Mouse (Mus musculus) forebrain, embryonic 14.5 days (tissue): ENCODE results near the gene Serpinf2. TPM values are rescaled to one million over a fixed set of nuclear protein-coding genes. Genes with fewer than 3 reads are reported as not detected.

ENCODE experiments used
- ATAC-seq: fragments of 200-750 bp; cut with Nextera tagmentation; 2 replicates; pipeline ENCODE4 v1.8.0; 2017; ENCODE audit warnings: mild to moderate bottlenecking, moderate library complexity
- DNase-seq: peaks from one replicate; pipeline ENCODE4 v3.0.0-alpha.2; 2015; ENCODE audit warnings: low spot score
- H3K27ac ChIP-seq: fragments of 300-500 bp; sonication (generic); 2 replicates; pipeline ENCODE4 v1.5.1; 2014; ENCODE audit warnings: low read depth, mild to moderate bottlenecking, control low read depth, low read length, moderate library complexity
- H3K27me3 ChIP-seq: fragments of 300-500 bp; sonication (generic); replicated peaks from 2 replicates; pipeline ENCODE4 v1.6.1; 2014; ENCODE audit warnings: low read length, control low read depth, mixed read lengths; ENCODE audit not compliant: control insufficient read depth, insufficient read depth
- H3K36me3 ChIP-seq: fragments of 300-500 bp; sonication (generic); 2 replicates; pipeline ENCODE4 v1.6.1; 2014; ENCODE audit warnings: low read length, control low read depth; ENCODE audit not compliant: control insufficient read depth, insufficient read depth
- H3K4me1 ChIP-seq: fragments of 300-500 bp; sonication (generic); 2 replicates; pipeline ENCODE4 v1.6.1; 2014; ENCODE audit warnings: antibody characterized with exemption, low read length, control low read depth; ENCODE audit not compliant: control insufficient read depth, insufficient read depth
- H3K4me2 ChIP-seq: fragments of 300-500 bp; sonication (generic); 2 replicates; pipeline ENCODE4 v1.6.1; 2014; ENCODE audit warnings: mild to moderate bottlenecking, control low read depth, low read length
- H3K4me3 ChIP-seq: fragments of 300-500 bp; sonication (generic); 2 replicates; pipeline ENCODE4 v1.5.1; 2014; ENCODE audit warnings: low read depth, low read length, control low read depth
- H3K9ac ChIP-seq: fragments of 300-500 bp; sonication (generic); 2 replicates; pipeline ENCODE4 v1.6.1; 2014; ENCODE audit warnings: mild to moderate bottlenecking, low read length, control low read depth, moderate library complexity
- H3K9me3 ChIP-seq: fragments of 300-500 bp; sonication (generic); replicated peaks from 2 replicates; pipeline ENCODE4 v1.6.1; 2016; ENCODE audit warnings: low read length, control low read depth, mixed read lengths; ENCODE audit not compliant: control insufficient read depth
- WGBS: fragments of 180-500 bp; shearing (Covaris S2); extraction: QIAGEN DNeasy Blood & Tissue Kit; methylation state at CpG from one replicate; pipeline ENCODE4 v1.1.7; 2014; 5-methylcytosine and 5-hydroxymethylcytosine counted together
- polyA plus RNA-seq: library from polyadenylated mRNA; unstranded; fragments of >200 nt; fragmentation: Nextera tagmentation; extraction: Ambion mirVana; gene quantifications from 2 replicates; pipeline ENCODE4 v1.2.1, GENCODE M21; 2014

Serpinf2 gene
- polyA plus RNA-seq, 1 experiment from 2014 or later = not detected

DNA sequence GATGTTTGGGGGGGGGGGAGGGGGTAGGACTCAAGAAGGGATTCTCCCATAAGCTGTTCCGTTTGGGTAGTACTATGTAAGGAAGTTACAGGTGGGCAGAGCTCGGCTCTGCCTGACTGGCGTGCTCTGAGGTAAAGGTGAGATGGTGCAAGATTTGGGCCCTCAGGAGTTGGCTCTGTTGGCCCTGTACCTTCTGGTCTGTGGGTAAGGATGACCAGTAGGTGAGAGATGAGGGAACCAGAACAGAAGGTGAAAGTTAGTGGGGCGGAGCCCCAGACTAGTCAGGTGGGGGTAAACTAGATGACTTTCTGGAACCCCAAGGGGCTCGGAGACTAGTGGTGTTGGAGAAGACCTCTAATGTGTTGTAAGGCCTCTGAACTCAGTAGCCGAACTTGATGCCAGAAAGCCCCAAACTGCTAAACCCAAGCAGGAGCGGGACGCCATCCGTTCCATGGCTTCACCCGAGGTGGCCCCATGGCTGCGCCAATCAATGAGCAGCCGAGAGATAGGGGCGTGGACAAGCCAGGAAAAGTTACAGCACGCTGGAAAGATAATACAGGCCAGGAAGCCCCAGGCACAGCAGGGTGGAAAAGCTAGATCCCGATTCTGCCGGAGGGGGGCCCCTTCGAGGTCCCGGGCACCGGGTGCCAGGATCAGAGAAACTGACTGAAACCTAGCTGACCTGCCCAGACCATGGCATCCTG, 28.3 kb upstream of the Serpinf2 start:
- H3K27me3 ChIP-seq = no peaks in the 10 kb centered on the region
- 0 out of 2 replicates have a peak overlapping the region, but pooled peaks have one; percentile 8 for H3K4me3 ChIP-seq
- H3K36me3 ChIP-seq = peaks cover 8% of the 10 kb centered on the region; the same call in 1 of the 2 replicates
- peaks cover 2% of the 10 kb centered on the region; the same call in 1 of the 2 replicates for H3K4me1 ChIP-seq
- no peak overlapping the region for H3K27ac ChIP-seq
- peak overlapping the region; percentile 46 for H3K4me2 ChIP-seq
- peak overlapping the region; percentile 46 for H3K9ac ChIP-seq
- ATAC-seq (no peak), DNase-seq (no peak)
- WGBS = 18% methylated on average over 19 of the region's 19 CpGs
- no peaks in the 10 kb centered on the region for H3K9me3 ChIP-seq

DNA sequence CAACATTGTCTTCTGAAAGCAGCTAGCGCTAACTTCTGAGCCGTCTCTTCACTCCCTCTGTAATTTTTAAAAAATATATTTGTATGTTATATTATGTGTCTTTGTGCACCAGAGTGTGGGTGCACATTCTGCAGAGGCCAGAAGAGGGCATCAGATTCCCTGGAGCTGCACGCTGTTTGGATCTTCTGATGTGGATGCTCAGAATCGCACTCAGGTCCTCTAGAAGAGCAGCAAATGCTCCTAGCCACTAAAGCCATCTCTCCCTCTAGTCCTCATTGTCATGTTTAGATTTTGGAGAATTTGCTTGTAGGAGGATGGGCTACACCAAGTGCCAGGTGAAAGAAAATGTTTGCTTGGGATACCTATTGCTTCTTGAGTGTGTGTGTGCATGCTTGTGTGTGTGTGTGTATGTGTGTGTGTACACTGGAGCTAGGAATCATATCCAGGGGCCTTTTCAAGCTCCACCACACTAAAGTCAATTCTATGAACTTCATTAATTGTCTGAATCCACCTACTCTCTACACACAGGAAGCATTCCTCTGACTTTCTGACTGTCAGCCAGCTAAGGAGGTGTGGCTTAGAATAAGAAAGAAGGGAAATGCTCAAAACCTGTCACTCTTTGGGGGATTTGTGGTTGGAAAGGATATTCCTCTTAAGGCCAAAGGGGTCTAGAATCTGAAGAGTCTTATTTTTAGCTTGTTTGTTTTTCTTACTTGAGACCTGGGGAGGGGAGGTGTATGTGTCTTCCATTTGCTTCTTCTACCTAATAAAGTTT, 27.5 kb upstream of the Serpinf2 start:
- H3K27me3 ChIP-seq = no peaks in the 10 kb centered on the region
- no peak overlapping the region for H3K9ac ChIP-seq
- no peak overlapping the region for H3K4me2 ChIP-seq
- H3K4me3 ChIP-seq = no peak overlapping the region
- peaks cover 10% of the 10 kb centered on the region for H3K4me1 ChIP-seq
- H3K36me3 ChIP-seq = peaks cover 8% of the 10 kb centered on the region; the same call in 1 of the 2 replicates
- no peak for ATAC-seq
- no peak for DNase-seq
- no peaks in the 10 kb centered on the region for H3K9me3 ChIP-seq
- 96% methylated on average over 4 of the region's 4 CpGs for WGBS
- H3K27ac ChIP-seq = no peak overlapping the region

DNA sequence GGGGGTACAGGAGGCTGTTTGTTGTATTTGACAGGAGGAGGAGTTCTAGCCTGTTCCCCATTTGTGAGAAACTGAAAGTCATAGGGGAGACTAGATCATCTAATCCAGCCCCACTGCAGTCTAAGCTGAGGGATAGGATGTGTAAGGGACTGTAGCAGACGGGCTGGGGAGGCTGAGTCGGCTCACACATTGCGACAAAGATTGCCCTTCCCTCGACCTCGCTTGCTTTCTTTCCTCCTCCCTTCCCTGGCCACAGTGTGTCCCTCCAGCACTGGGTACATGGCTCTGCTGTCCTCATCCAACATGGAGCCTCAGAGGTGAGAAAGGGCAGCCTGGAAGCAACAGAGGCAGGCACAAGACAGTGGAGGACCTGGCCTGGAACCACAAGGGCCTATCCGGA, 25.7 kb upstream of the Serpinf2 start:
- ATAC-seq = no peak
- Histone ChIP-seq H3K4me1 (peaks cover 13% of the 10 kb centered on the region), H3K36me3 (peaks cover 8% of the 10 kb centered on the region; the same call in 1 of the 2 replicates), H3K4me2 (no peak overlapping the region), H3K27me3 (no peaks in the 10 kb centered on the region), H3K4me3 (no peak overlapping the region), H3K27ac (no peak overlapping the region), H3K9ac (no peak overlapping the region), H3K9me3 (no peaks in the 10 kb centered on the region)
- no peak for DNase-seq
- 86% methylated on average over 6 of the region's 6 CpGs for WGBS

DNA sequence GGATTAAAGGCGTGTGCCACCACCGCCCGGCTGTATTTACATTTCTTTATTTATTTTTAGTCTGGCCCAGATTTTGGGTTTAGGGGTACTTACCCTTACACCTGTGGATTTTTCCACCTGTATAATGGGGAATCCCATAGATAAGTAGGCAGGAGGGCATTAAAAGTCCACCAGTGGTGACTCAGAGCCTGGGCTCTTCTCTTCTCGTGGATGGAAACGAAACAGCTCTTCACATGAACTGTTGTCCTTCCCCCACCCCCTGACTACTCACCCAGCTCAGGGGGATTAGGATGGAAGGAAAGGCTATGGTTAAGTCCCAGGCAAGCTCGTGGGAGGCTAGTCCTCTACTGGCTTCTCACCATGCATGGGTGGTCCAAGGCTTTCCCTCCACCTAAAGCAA, 25.0 kb upstream of the Serpinf2 start:
- Histone ChIP-seq H3K4me3 (no peak overlapping the region), H3K4me2 (no peak overlapping the region), H3K27me3 (no peaks in the 10 kb centered on the region), H3K9ac (no peak overlapping the region), H3K9me3 (no peaks in the 10 kb centered on the region), H3K36me3 (peaks cover 8% of the 10 kb centered on the region; the same call in 1 of the 2 replicates), H3K4me1 (peaks cover 18% of the 10 kb centered on the region), H3K27ac (no peak overlapping the region)
- ATAC-seq = no peak
- WGBS = 91% methylated on average over 6 of the region's 6 CpGs
- no peak for DNase-seq

DNA sequence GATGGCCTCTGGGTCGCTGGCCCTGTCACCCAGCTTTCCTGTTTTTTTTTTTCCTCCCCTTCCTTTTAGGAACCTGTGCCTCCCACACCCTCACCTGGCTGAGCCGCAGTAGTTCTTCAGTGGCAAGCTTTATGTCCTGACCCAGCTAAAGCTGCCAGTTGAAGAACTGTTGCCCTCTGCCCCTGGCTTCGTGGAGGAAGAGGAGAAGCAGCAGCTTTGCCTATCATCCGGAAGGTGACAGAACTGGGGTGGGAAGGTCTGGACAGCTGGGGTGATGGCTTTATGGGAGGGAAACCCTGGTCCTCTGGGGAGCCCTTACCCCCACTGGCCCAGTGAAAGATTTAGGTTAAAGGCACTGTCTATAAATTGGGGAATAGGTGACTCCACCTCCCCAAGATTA, 24.2 kb upstream of the Serpinf2 start:
- no peak overlapping the region for H3K4me3 ChIP-seq
- H3K27me3 ChIP-seq = no peaks in the 10 kb centered on the region
- DNase-seq (no peak), ATAC-seq (no peak)
- 76% methylated on average over 4 of the region's 4 CpGs for WGBS
- peaks cover 18% of the 10 kb centered on the region for H3K4me1 ChIP-seq
- peaks cover 8% of the 10 kb centered on the region; the same call in 1 of the 2 replicates for H3K36me3 ChIP-seq
- H3K27ac ChIP-seq = no peak overlapping the region
- H3K4me2 ChIP-seq = no peak overlapping the region
- H3K9ac ChIP-seq = no peak overlapping the region
- no peaks in the 10 kb centered on the region for H3K9me3 ChIP-seq

DNA sequence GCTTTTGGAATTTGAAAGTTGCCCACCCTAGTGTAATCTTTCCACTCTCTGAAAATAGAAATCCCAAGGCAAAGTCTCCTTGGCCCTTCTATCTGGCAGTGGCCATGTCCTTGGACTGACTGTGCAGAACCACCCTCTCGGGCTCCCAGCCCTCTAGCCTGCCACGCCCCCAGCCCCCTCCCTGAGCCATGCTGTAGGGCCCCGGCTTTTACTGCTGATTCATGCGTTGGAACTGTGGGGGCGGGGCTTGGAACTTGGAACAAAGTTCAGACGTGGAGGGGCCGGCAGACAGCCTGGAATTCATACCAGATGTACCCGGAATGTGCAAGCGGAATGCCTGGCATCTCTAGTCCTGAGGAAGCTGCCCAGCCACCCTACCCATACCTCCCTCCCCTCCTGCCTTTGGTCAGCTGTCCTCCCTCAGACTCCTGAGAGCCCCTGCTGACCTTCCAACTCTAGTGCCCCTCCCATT, 23.5 kb upstream of the Serpinf2 start:
- Histone ChIP-seq H3K4me3 (peak overlapping the region; percentile 66), H3K9ac (no peak overlapping the region)

DNA sequence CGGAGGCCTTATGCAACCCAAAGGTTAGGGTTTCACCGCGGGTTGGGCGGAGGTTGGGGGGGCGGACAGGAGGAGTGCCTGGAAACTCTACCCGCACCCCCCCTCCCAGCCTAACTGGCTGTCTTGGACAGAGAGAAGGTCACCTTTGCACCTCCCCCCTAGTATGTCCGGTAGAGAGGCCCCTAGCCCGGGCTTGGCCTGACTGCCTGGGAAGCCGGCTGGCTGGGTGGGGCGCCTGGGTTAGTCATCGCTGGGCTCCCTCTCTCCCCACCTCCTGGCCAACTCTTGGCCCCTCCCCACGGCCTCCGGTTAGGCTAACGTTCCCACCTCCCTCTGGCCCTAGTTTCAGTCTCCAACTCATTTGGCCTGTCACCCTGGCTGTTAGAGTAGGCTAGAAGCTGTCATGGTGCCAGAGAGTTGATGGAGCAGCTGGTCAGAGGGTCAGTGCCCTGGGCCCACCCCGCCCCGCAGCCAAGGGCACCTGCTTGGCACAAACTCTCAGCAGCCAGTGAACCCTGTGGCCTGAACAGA, 22.9 kb upstream of the Serpinf2 start:
- ATAC-seq = no peak
- DNase-seq = peak; percentile 17
- no peak overlapping the region for H3K27ac ChIP-seq

More for the DNA sequence above, 23.5 kb upstream of the Serpinf2 start:
- DNase-seq (peak; percentile 48), ATAC-seq (no peak)
- 4% methylated on average over 9 of the region's 9 CpGs for WGBS
- Histone ChIP-seq H3K27me3 (no peaks in the 10 kb centered on the region), H3K4me1 (peaks cover 18% of the 10 kb centered on the region), H3K4me2 (peak overlapping the region; percentile 88), H3K36me3 (peaks cover 8% of the 10 kb centered on the region; the same call in 1 of the 2 replicates), H3K27ac (no peak overlapping the region), H3K9me3 (no peaks in the 10 kb centered on the region)

DNA sequence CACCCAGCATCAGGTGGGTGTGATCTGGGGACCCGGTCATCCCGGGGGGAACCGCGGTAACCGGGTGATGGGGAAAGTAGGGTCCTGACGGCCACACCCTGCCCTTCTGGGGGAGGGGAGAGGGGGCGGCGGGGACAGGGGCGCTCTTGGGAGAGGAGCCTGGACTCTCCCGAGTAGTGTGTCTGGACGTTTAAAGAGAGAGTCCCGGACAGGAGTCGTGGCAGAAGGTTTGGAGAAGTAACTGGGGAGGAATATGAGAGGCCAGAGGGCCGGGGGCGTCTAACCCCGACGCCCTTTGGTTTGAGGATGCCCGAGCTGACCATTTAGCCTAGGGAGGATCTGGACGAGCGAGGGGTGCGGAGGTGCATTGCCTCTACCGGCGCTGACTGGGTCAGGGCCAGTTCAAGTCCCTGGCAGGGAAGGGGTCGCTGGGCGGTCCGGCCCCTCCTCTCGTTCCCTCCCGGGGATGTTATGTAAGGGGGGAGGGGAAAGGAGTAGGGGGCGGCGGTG, 22.4 kb upstream of the Serpinf2 start:
- WGBS = 1% methylated on average over 29 of the region's 30 CpGs
- Histone ChIP-seq H3K9me3 (no peaks in the 10 kb centered on the region), H3K36me3 (peaks cover 8% of the 10 kb centered on the region; the same call in 1 of the 2 replicates), H3K4me3 (peak overlapping the region; percentile 66), H3K4me1 (peaks cover 18% of the 10 kb centered on the region), H3K4me2 (peak overlapping the region; percentile 88), H3K27ac (peak overlapping the region; percentile 55; the same call in 1 of the 2 replicates), H3K9ac (peak overlapping the region; percentile 76), H3K27me3 (no peaks in the 10 kb centered on the region)
- DNase-seq (no peak), ATAC-seq (peak; percentile 43)

More for the DNA sequence above, 22.9 kb upstream of the Serpinf2 start:
- peaks cover 8% of the 10 kb centered on the region; the same call in 1 of the 2 replicates for H3K36me3 ChIP-seq
- H3K4me3 ChIP-seq = peak overlapping the region; percentile 66
- peaks cover 18% of the 10 kb centered on the region for H3K4me1 ChIP-seq
- 8% methylated on average over 15 of the region's 16 CpGs for WGBS
- H3K27me3 ChIP-seq = no peaks in the 10 kb centered on the region
- H3K9ac ChIP-seq = peak overlapping the region; percentile 76
- H3K4me2 ChIP-seq = peak overlapping the region; percentile 88
- no peaks in the 10 kb centered on the region for H3K9me3 ChIP-seq
